Mouse (Mus musculus) liver, embryonic 12.5 days (tissue): ENCODE results near the gene Uqcrq. TPM values are rescaled to one million over a fixed set of nuclear protein-coding genes. Genes with fewer than 3 reads are reported as not detected.

Experiments
- ATAC-seq: fragments of 200-750 bp; cut with Nextera tagmentation; 2 replicates; pipeline ENCODE4 v1.8.0; 2017; ENCODE audit warnings: moderate number of reproducible peaks, mild to moderate bottlenecking, moderate library complexity
- H3K27ac ChIP-seq: fragments of 300-500 bp; sonication (generic); 2 replicates; pipeline ENCODE4 v1.5.1; 2016; ENCODE audit warnings: mild to moderate bottlenecking
- H3K27me3 ChIP-seq: fragments of 300-500 bp; sonication (generic); replicated peaks from 2 replicates; pipeline ENCODE4 v1.6.1; 2016; ENCODE audit warnings: mild to moderate bottlenecking, moderate library complexity
- H3K36me3 ChIP-seq: fragments of 300-500 bp; sonication (generic); 2 replicates; pipeline ENCODE4 v1.6.1; 2016; ENCODE audit warnings: mild to moderate bottlenecking, moderate library complexity
- H3K4me1 ChIP-seq: fragments of 300-500 bp; sonication (generic); 2 replicates; pipeline ENCODE4 v1.6.1; 2016
- H3K4me2 ChIP-seq: fragments of 300-500 bp; sonication (generic); 2 replicates; pipeline ENCODE4 v1.6.1; 2016; ENCODE audit warnings: mild to moderate bottlenecking, moderate library complexity
- H3K4me3 ChIP-seq: fragments of 300-500 bp; sonication (generic); 2 replicates; pipeline ENCODE4 v1.5.1; 2016; ENCODE audit warnings: mild to moderate bottlenecking, moderate library complexity
- H3K9ac ChIP-seq: fragments of 300-500 bp; sonication (generic); 2 replicates; pipeline ENCODE4 v1.6.1; 2016; ENCODE audit warnings: mild to moderate bottlenecking, moderate library complexity
- H3K9me3 ChIP-seq: fragments of 300-500 bp; sonication (generic); replicated peaks from 2 replicates; pipeline ENCODE4 v1.6.1; 2016; ENCODE audit warnings: mild to moderate bottlenecking, moderate library complexity
- WGBS: fragments of 180-500 bp; shearing (Covaris S2); methylation state at CpG from one replicate; pipeline ENCODE4 v1.1.7; 2016; ENCODE audit not compliant: insufficient replicate concordance; 5-methylcytosine and 5-hydroxymethylcytosine counted together
- polyA plus RNA-seq: library from polyadenylated mRNA; unstranded; fragments of >200 nt; fragmentation: Nextera tagmentation; extraction: Ambion mirVana; gene quantifications from 2 replicates; pipeline ENCODE4 v1.2.1, GENCODE M21; 2016

Gene Uqcrq
- polyA plus RNA-seq: 641 and 664 TPM in 2 replicates

- Histone ChIP-seq H3K36me3 (peaks cover 21% of the 10 kb centered on the region), H3K4me3 (peak within 1 kb of the TSS; percentile 99), H3K4me1 (peaks cover 45% of the 10 kb centered on the region), H3K27me3 (no peaks in the 10 kb centered on the region), H3K4me2 (peak within 1 kb of the TSS; percentile 90), H3K9ac (peak within 1 kb of the TSS; percentile 87), H3K9me3 (no peaks in the 10 kb centered on the region), H3K27ac (peak within 1 kb of the TSS; percentile 90)
- ATAC-seq: peak; percentile 90
- WGBS: 2% methylated on average over 43 of the region's 44 CpGs
Observed at GRCm38 (mm10) chr11:53430670-53431346, at the start of gene Uqcrq, which contains the start of gene Gdf9. Gene Uqcrq, minus strand, starts transcription at chr11:53430831. Gene Gdf9, plus strand, starts transcription at chr11:53431023.

GRCm38 (mm10) chr11:53479783-53480301, 49.2 kb upstream of the Uqcrq start, which contains the start of the genes Gm9945 and Sowaha:
Gene Gm9945, plus strand, starts transcription at chr11:53480166.
Gene Sowaha, minus strand, starts transcription at chr11:53480274.
- peaks cover 56% of the 10 kb centered on the region for H3K27me3 ChIP-seq

GRCm38 (mm10) chr11:53479171-53479782, 48.6 kb upstream of the Uqcrq start:
- H3K4me3 ChIP-seq: peak overlapping the region; percentile 73
- H3K36me3 ChIP-seq: no peaks in the 10 kb centered on the region; the same call in 1 of the 2 replicates
- 2% methylated on average over 62 of the region's 62 CpGs for WGBS
- H3K4me2 ChIP-seq: peak overlapping the region; percentile 88
- peak overlapping the region; percentile 83 for H3K9ac ChIP-seq
- H3K27me3 ChIP-seq: peaks cover 62% of the 10 kb centered on the region
- peak overlapping the region; percentile 99 for H3K27ac ChIP-seq
- H3K4me1 ChIP-seq: peaks cover 62% of the 10 kb centered on the region
- ATAC-seq: no peak
- H3K9me3 ChIP-seq: no peaks in the 10 kb centered on the region

More at GRCm38 (mm10) chr11:53479783-53480301, 49.2 kb upstream of the Uqcrq start, which contains the start of the genes Gm9945 and Sowaha:
- peak within 1 kb of the TSS; percentile 99 for H3K27ac ChIP-seq
- no peaks in the 10 kb centered on the region for H3K9me3 ChIP-seq
- peak within 1 kb of the TSS; percentile 88 for H3K4me2 ChIP-seq
- H3K4me3 ChIP-seq: peak within 1 kb of the TSS; percentile 73
- 4% methylated on average over 40 of the region's 40 CpGs for WGBS
- H3K9ac ChIP-seq: peak within 1 kb of the TSS; percentile 83
- peak; percentile 63 for ATAC-seq
- no peaks in the 10 kb centered on the region; the same call in 1 of the 2 replicates for H3K36me3 ChIP-seq
- H3K4me1 ChIP-seq: peaks cover 67% of the 10 kb centered on the region

GRCm38 (mm10) chr11:53478383-53479170, 47.9 kb upstream of the Uqcrq start:
- Histone ChIP-seq H3K27ac (peak overlapping the region; percentile 99; the same call in 1 of the 2 replicates), H3K4me1 (peaks cover 55% of the 10 kb centered on the region), H3K4me2 (peak overlapping the region; percentile 88), H3K36me3 (no peaks in the 10 kb centered on the region; the same call in 1 of the 2 replicates), H3K9ac (peak overlapping the region; percentile 83), H3K4me3 (peak overlapping the region; percentile 73), H3K9me3 (no peaks in the 10 kb centered on the region), H3K27me3 (peaks cover 69% of the 10 kb centered on the region)
- ATAC-seq: no peak
- WGBS: 10% methylated on average over 79 of the region's 79 CpGs

GRCm38 (mm10) chr11:53477833-53478232, 47.2 kb upstream of the Uqcrq start:
- H3K27ac ChIP-seq: no peak overlapping the region
- peak overlapping the region; percentile 73 for H3K4me3 ChIP-seq
- H3K4me1 ChIP-seq: peaks cover 48% of the 10 kb centered on the region
- peak overlapping the region; percentile 88 for H3K4me2 ChIP-seq
- no peaks in the 10 kb centered on the region; the same call in 1 of the 2 replicates for H3K36me3 ChIP-seq
- no peak overlapping the region for H3K9ac ChIP-seq
- ATAC-seq: no peak
- H3K27me3 ChIP-seq: peaks cover 75% of the 10 kb centered on the region
- 28% methylated on average over 7 of the region's 7 CpGs for WGBS
- no peaks in the 10 kb centered on the region for H3K9me3 ChIP-seq

GRCm38 (mm10) chr11:53475620-53476019, 45.0 kb upstream of the Uqcrq start:
- no peak for ATAC-seq
- no peak overlapping the region for H3K4me2 ChIP-seq

GRCm38 (mm10) chr11:53472709-53473108, 42.1 kb upstream of the Uqcrq start:
- no peak overlapping the region for H3K4me3 ChIP-seq
- 64% methylated on average over 3 of the region's 3 CpGs for WGBS
- H3K36me3 ChIP-seq: no peaks in the 10 kb centered on the region
- H3K4me1 ChIP-seq: peaks cover 9% of the 10 kb centered on the region
- ATAC-seq: no peak
- H3K4me2 ChIP-seq: no peak overlapping the region
- no peak overlapping the region for H3K9ac ChIP-seq
- no peak overlapping the region for H3K27ac ChIP-seq
- H3K9me3 ChIP-seq: no peaks in the 10 kb centered on the region
- peaks cover 94% of the 10 kb centered on the region for H3K27me3 ChIP-seq

More at GRCm38 (mm10) chr11:53475620-53476019, 45.0 kb upstream of the Uqcrq start:
- H3K27ac ChIP-seq: no peak overlapping the region
- no peaks in the 10 kb centered on the region for H3K9me3 ChIP-seq
- H3K4me3 ChIP-seq: no peak overlapping the region
- 39% methylated on average over 8 of the region's 8 CpGs for WGBS
- H3K36me3 ChIP-seq: no peaks in the 10 kb centered on the region; the same call in 1 of the 2 replicates
- no peak overlapping the region for H3K9ac ChIP-seq
- peaks cover 95% of the 10 kb centered on the region for H3K27me3 ChIP-seq
- H3K4me1 ChIP-seq: peaks cover 32% of the 10 kb centered on the region

GRCm38 (mm10) chr11:53469968-53470695, 39.5 kb upstream of the Uqcrq start, which contains the start of gene Gm9837:
Gene Gm9837, minus strand, starts transcription at chr11:53470479.
- Histone ChIP-seq H3K4me3 (no peak within 1 kb of the TSS), H3K9me3 (no peaks in the 10 kb centered on the region), H3K9ac (no peak within 1 kb of the TSS), H3K4me2 (peak within 1 kb of the TSS; percentile 41), H3K27me3 (peaks cover 97% of the 10 kb centered on the region), H3K4me1 (peaks cover 19% of the 10 kb centered on the region), H3K36me3 (no peaks in the 10 kb centered on the region), H3K27ac (no peak within 1 kb of the TSS)
- peak; percentile 76 for ATAC-seq
- WGBS: 7% methylated on average over 29 of the region's 29 CpGs

GRCm38 (mm10) chr11:53469294-53469967, 38.8 kb upstream of the Uqcrq start:
- Histone ChIP-seq H3K36me3 (no peaks in the 10 kb centered on the region), H3K4me1 (peaks cover 19% of the 10 kb centered on the region), H3K9me3 (no peaks in the 10 kb centered on the region), H3K27ac (no peak overlapping the region), H3K4me2 (peak overlapping the region; percentile 41), H3K4me3 (no peak overlapping the region), H3K9ac (no peak overlapping the region), H3K27me3 (peaks cover 97% of the 10 kb centered on the region)
- WGBS: 42% methylated on average over 16 of the region's 16 CpGs
- no peak for ATAC-seq

GRCm38 (mm10) chr11:53466231-53466971, 35.8 kb upstream of the Uqcrq start:
- no peak overlapping the region for H3K9ac ChIP-seq

More at GRCm38 (mm10) chr11:53466231-53466971, 35.8 kb upstream of the Uqcrq start:
- 8% methylated on average over 40 of the region's 40 CpGs for WGBS
- Histone ChIP-seq H3K27me3 (peaks cover 99% of the 10 kb centered on the region), H3K36me3 (no peaks in the 10 kb centered on the region), H3K4me1 (peaks cover 44% of the 10 kb centered on the region), H3K4me2 (peak overlapping the region; percentile 60), H3K4me3 (peak overlapping the region; percentile 19; the same call in 1 of the 2 replicates), H3K9me3 (no peaks in the 10 kb centered on the region), H3K27ac (no peak overlapping the region)
- peak; percentile 21; the same call in 1 of the 2 replicates for ATAC-seq
